Mouse (Mus musculus) heart, embryonic 16.5 days (tissue): Measurements from ENCODE around the gene Arhgef17. TPM values are rescaled to one million over a fixed set of nuclear protein-coding genes. Genes with fewer than 3 reads are reported as not detected.
A peak's percentile ranks its signal among the peaks of the same experiment; 100 is the strongest.
"Not testable (repeated sequence)": the region's sequence is repeated elsewhere in the genome, so short reads cannot be mapped to it uniquely, and the experiment has no call there.

Experiments
- ATAC-seq: fragments of 200-750 bp; cut with Nextera tagmentation; replicated peaks from 2 replicates; pipeline ENCODE4 v1.8.0; 2017; ENCODE audit warnings: moderate number of reproducible peaks; ENCODE audit not compliant: insufficient read depth, low FRiP score; ENCODE audit errors: extremely low read depth
- H3K27ac ChIP-seq: fragments of 300-500 bp; sonication (generic); 2 replicates; pipeline ENCODE4 v1.5.1; 2014; ENCODE audit warnings: mild to moderate bottlenecking, low read length, control low read depth, moderate library complexity
- H3K27me3 ChIP-seq: fragments of 300-500 bp; sonication (generic); 2 replicates; pipeline ENCODE4 v1.6.1; 2014; ENCODE audit warnings: low read length, mixed read lengths; ENCODE audit not compliant: control insufficient read depth, insufficient read depth
- H3K36me3 ChIP-seq: fragments of 300-500 bp; sonication (generic); 2 replicates; pipeline ENCODE4 v1.6.1; 2014; ENCODE audit not compliant: control insufficient read depth, insufficient read depth
- H3K4me1 ChIP-seq: fragments of 300-500 bp; sonication (generic); 2 replicates; pipeline ENCODE4 v1.6.1; 2014; ENCODE audit warnings: low read length, mixed read lengths; ENCODE audit not compliant: control insufficient read depth, insufficient read depth
- H3K4me2 ChIP-seq: fragments of 300-500 bp; sonication (generic); 2 replicates; pipeline ENCODE4 v1.6.1; 2014; ENCODE audit warnings: low read depth, mild to moderate bottlenecking, control low read depth, low read length
- H3K4me3 ChIP-seq: fragments of 300-500 bp; sonication (generic); 2 replicates; pipeline ENCODE4 v1.5.1; 2014; ENCODE audit warnings: mild to moderate bottlenecking, control low read depth, low read length
- H3K9ac ChIP-seq: fragments of 300-500 bp; sonication (generic); 2 replicates; pipeline ENCODE4 v1.6.1; 2014; ENCODE audit warnings: low read length, control low read depth
- H3K9me3 ChIP-seq: fragments of 300-500 bp; sonication (generic); replicated peaks from 2 replicates; pipeline ENCODE4 v1.6.1; 2016; ENCODE audit warnings: low read length; ENCODE audit not compliant: control insufficient read depth
- WGBS: fragments of 180-500 bp; shearing (Covaris S2); extraction: QIAGEN DNeasy Blood & Tissue Kit; methylation state at CpG from one replicate; pipeline ENCODE4 v1.1.7; 2014; 5-methylcytosine and 5-hydroxymethylcytosine counted together
- polyA plus RNA-seq: library from polyadenylated mRNA; unstranded; fragments of >200 nt; fragmentation: Nextera tagmentation; extraction: Ambion mirVana; gene quantifications from 2 replicates; pipeline ENCODE4 v1.2.1, GENCODE M21; 2015

The Arhgef17 gene
- polyA plus RNA-seq, 1 experiment from 2014 or later: 5.1 TPM

GRCm38 (mm10) chr7:100847131-100847530 lies 84.8 kb downstream of the Arhgef17 start:
- Histone ChIP-seq H3K27me3 (no peaks in the 10 kb centered on the region), H3K4me1 (peaks cover 28% of the 10 kb centered on the region), H3K36me3 (no peaks in the 10 kb centered on the region), H3K4me2 (no peak overlapping the region), H3K27ac (no peak overlapping the region), H3K9ac (no peak overlapping the region), H3K4me3 (no peak overlapping the region), H3K9me3 (no peaks in the 10 kb centered on the region)
- ATAC-seq: no peak
- 93% methylated on average over 6 of the region's 6 CpGs for WGBS

GRCm38 (mm10) chr7:100846033-100846432 lies 85.9 kb downstream of the Arhgef17 start:
- not testable (repeated sequence) for H3K9ac ChIP-seq, H3K36me3 ChIP-seq, H3K4me2 ChIP-seq, ATAC-seq, H3K9me3 ChIP-seq, H3K27me3 ChIP-seq, H3K4me3 ChIP-seq
- 74% methylated on average over 7 of the region's 7 CpGs for WGBS
- H3K4me1 ChIP-seq: peaks cover 18% of the 10 kb centered on the region
- H3K27ac ChIP-seq: 0 out of 2 replicates have a peak overlapping the region, but pooled peaks have one; percentile 18

DNA sequence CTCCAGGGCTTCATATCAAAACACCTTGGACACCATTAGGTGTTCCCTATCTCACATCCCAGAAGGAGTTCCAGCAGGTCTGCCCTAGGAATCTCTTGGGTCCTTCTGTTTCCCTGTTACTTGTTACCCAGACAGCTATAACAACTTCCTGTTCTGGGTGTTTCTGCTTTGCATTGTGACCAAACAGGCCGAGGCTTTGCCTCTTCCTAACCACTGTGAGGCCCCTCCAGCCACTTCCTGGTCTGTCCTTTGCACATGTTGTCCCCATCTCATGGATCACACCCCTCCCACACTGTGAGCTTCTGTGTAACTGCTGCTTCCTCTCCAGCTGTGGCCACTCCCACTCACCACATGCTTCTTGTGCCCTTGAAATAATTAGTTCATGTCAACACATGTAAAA lies 86.5 kb downstream of the Arhgef17 start:
- peak; percentile 62 for ATAC-seq
- no peak overlapping the region for H3K9ac ChIP-seq
- H3K4me2 ChIP-seq: no peak overlapping the region
- H3K27ac ChIP-seq: peak overlapping the region; percentile 64
- no peaks in the 10 kb centered on the region for H3K9me3 ChIP-seq
- no peaks in the 10 kb centered on the region for H3K27me3 ChIP-seq
- 34% methylated on average over 1 of the region's 1 CpGs for WGBS
- peaks cover 18% of the 10 kb centered on the region for H3K4me1 ChIP-seq
- no peak overlapping the region for H3K4me3 ChIP-seq
- H3K36me3 ChIP-seq: no peaks in the 10 kb centered on the region

DNA sequence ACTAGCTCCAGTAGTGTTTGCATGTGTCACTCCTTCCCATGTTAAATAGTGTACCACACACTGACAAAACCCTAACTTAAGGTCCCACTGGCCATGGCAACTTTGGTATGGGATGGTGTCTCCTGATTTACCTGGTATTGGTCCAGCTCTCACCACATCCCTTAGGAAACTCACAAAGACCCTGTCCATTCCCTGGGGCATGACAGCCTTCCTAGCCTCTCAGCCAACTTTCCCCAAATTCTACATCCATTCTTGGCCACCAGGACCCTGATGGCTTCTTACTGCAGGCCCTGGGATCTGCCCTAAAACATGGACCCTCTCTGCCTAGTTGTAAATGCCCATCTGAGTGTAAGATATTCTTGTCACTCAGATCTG lies 86.9 kb downstream of the Arhgef17 start:
- H3K9ac ChIP-seq: no peak overlapping the region
- no peak for ATAC-seq
- H3K9me3 ChIP-seq: no peaks in the 10 kb centered on the region

GRCm38 (mm10) chr7:100844385-100845025 lies 87.4 kb downstream of the Arhgef17 start:
- Histone ChIP-seq H3K4me1 (peaks cover 24% of the 10 kb centered on the region), H3K4me3 (no peak overlapping the region), H3K36me3 (no peaks in the 10 kb centered on the region), H3K9me3 (no peaks in the 10 kb centered on the region), H3K27ac (peak overlapping the region; percentile 64), H3K4me2 (no peak overlapping the region), H3K9ac (no peak overlapping the region), H3K27me3 (no peaks in the 10 kb centered on the region)
- WGBS: 34% methylated on average over 2 of the region's 2 CpGs
- ATAC-seq: no peak; the same call in 1 of the 2 replicates

More for the DNA sequence above, 86.9 kb downstream of the Arhgef17 start:
- Histone ChIP-seq H3K27me3 (no peaks in the 10 kb centered on the region), H3K36me3 (no peaks in the 10 kb centered on the region), H3K4me1 (peaks cover 21% of the 10 kb centered on the region), H3K4me2 (no peak overlapping the region), H3K27ac (peak overlapping the region; percentile 64), H3K4me3 (no peak overlapping the region)

DNA sequence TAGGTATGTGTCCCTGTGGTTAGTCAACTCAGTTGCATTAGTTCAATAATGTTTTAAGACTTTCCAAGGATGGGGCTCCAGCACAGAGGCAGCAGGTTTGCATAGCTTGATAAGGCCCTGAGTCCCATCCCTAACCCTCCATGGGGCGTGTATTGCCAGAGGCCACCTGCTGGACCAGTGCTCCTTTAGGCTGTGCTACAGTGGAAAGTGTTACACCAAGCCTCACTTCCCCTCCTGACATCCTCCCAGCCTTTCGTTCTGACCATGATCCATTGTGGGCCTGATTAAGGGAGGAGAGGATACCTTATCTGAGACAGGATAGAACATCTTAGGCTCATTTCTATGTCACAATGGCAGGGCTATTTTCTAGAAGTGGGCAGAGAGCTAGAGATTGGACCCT lies 88.0 kb downstream of the Arhgef17 start:
- Histone ChIP-seq H3K4me2 (no peak overlapping the region), H3K27me3 (no peaks in the 10 kb centered on the region), H3K9me3 (no peaks in the 10 kb centered on the region), H3K27ac (peak overlapping the region; percentile 49; the same call in 1 of the 2 replicates), H3K4me3 (no peak overlapping the region), H3K4me1 (peaks cover 30% of the 10 kb centered on the region), H3K36me3 (no peaks in the 10 kb centered on the region), H3K9ac (no peak overlapping the region)
- no peak for ATAC-seq
- 68% methylated on average over 2 of the region's 2 CpGs for WGBS

DNA sequence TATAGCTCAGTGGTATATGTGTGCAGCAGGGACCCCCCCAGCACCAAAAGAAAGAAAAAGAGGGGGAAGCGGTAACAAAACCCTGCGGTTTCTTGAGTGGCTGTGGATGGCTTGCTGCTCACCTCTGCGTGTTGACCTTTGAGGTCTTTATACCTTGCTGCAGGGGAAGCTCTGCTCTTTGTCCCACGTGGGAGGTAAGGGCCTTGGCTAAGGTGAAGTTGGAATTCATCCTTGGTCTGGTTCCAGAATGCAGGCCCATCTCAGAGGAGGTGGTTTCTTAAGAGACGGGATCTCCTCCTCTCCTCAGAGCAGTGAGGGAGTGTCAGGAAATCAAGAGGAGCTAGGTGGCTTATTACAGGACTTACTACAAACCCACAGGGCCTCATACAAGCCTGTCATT lies 89.7 kb downstream of the Arhgef17 start:
- no peaks in the 10 kb centered on the region for H3K36me3 ChIP-seq
- no peaks in the 10 kb centered on the region for H3K27me3 ChIP-seq
- no peak for ATAC-seq
- H3K9me3 ChIP-seq: no peaks in the 10 kb centered on the region
- H3K27ac ChIP-seq: no peak overlapping the region
- WGBS: 88% methylated on average over 5 of the region's 5 CpGs
- no peak overlapping the region for H3K9ac ChIP-seq
- no peak overlapping the region for H3K4me3 ChIP-seq
- no peak overlapping the region for H3K4me2 ChIP-seq
- peaks cover 33% of the 10 kb centered on the region for H3K4me1 ChIP-seq

DNA sequence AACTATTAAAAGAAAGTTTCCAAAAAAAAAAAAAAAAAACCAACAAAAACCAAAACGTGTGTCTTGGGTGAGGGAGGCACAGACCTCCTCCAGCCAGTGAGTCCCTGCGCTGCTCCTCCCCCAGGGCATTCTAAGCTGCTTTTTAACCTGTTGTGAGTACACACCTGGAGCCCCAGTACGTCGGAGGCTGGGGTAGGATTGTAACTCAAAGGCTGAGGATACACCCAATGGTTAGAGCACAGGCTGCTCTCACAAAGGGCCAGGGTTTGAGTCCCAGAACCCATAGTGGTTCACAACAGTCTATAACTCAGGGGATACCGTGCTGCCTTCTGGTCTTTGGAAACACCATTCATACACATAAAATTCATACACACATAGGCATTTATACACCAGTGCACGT lies 90.3 kb downstream of the Arhgef17 start:
- no peak overlapping the region for H3K27ac ChIP-seq
- WGBS: 88% methylated on average over 6 of the region's 6 CpGs
- H3K4me2 ChIP-seq: no peak overlapping the region
- H3K9me3 ChIP-seq: no peaks in the 10 kb centered on the region
- no peak overlapping the region for H3K9ac ChIP-seq
- no peak for ATAC-seq
- H3K4me1 ChIP-seq: peaks cover 33% of the 10 kb centered on the region
- H3K36me3 ChIP-seq: peaks cover 2% of the 10 kb centered on the region; the same call in 1 of the 2 replicates
- no peak overlapping the region for H3K4me3 ChIP-seq
- no peaks in the 10 kb centered on the region for H3K27me3 ChIP-seq

- H3K9me3 ChIP-seq: no peaks in the 10 kb centered on the region
- peaks cover 3% of the 10 kb centered on the region for H3K36me3 ChIP-seq
- H3K4me3 ChIP-seq: no peak overlapping the region
- peaks cover 33% of the 10 kb centered on the region for H3K4me1 ChIP-seq
- H3K9ac ChIP-seq: no peak overlapping the region
- 91% methylated on average over 1 of the region's 1 CpGs for WGBS
- H3K27me3 ChIP-seq: no peaks in the 10 kb centered on the region
- no peak overlapping the region for H3K4me2 ChIP-seq
- no peak for ATAC-seq
- H3K27ac ChIP-seq: no peak overlapping the region
These were observed 91.0 kb downstream of the Arhgef17 start for GRCm38 (mm10) chr7:100840906-100841305.
